Mouse (Mus musculus): Measurements from ENCODE around the gene Elmo3. TPM values are rescaled to one million over a fixed set of nuclear protein-coding genes. Genes with fewer than 3 reads are reported as not detected.

The Elmo3 gene
- polyA plus RNA-seq, 1 experiment from 2014 or later, result 17.1 TPM

GRCm38 (mm10) chr8:105317941-105318340 is 12.5 kb downstream of the Elmo3 start:
- ATAC-seq (ENCODE audit: low FRiP score, low TSS enrichment) (no peak; the same call in 1 of the 2 replicates), DNase-seq (ENCODE audit: low spot score) (peak; percentile 13)
- Histone ChIP-seq H3K27ac (replicated peaks) (no peak overlapping the region), H3K4me2 (replicated peaks; ENCODE audit: low read depth) (no peak overlapping the region), H3K36me3 (ENCODE audit: control insufficient read depth, insufficient read depth, low read length) (peaks cover 12% of the 10 kb centered on the region; the same call in 1 of the 2 replicates), H3K9me3 (ENCODE audit: control insufficient read depth, low read length) (no peaks in the 10 kb centered on the region), H3K4me3 (ENCODE audit: low read depth, low read length) (no peak overlapping the region), H3K27me3 (ENCODE audit: control insufficient read depth, insufficient read depth, low read length) (no peaks in the 10 kb centered on the region), H3K9ac (ENCODE audit: low read length) (no peak overlapping the region), H3K4me1 (replicated peaks; ENCODE audit: control insufficient read depth, insufficient read depth) (no peaks in the 10 kb centered on the region)
- WGBS, result 82% methylated on average over 4 of the region's 4 CpGs
- TF ChIP-seq EP300 (optimal IDR thresholded peaks at IDR 0.05) (no peak), CTCF (IDR thresholded peaks at IDR 0.05; ENCODE audit: low read depth) (no peak)

DNA sequence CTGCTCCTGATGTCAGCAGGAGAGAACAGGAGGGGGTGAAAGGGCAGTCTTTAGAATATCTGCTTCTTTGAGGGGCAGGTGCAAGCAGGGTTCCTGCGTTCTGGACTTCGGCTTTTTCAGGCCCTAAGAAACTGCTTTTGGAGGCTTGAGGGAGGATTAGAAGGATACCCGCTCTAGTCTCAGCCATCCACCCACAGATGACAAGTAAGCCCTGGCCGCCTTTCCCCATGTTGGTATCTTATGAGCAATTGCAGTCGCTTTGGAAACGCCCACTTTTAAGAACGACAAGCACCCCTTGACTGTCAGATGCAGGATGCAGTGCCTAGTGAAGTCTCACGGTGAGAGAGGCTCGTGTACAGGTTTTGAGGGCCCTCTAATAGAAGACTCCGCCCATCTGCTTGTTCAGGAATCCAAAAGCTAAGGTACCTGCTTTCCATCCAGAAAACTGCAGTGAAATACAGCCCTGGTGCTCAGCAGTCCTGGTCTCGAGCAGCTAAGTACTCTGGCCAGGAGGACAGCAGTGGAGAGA is 13.3 kb downstream of the Elmo3 start:
- H3K9me3 ChIP-seq (ENCODE audit: control insufficient read depth, low read length), result no peaks in the 10 kb centered on the region
- H3K4me2 ChIP-seq (replicated peaks; ENCODE audit: low read depth), result no peak overlapping the region
- 78% methylated on average over 11 of the region's 11 CpGs for WGBS
- H3K4me3 ChIP-seq (ENCODE audit: low read depth, low read length), result no peak overlapping the region
- H3K27me3 ChIP-seq (ENCODE audit: control insufficient read depth, insufficient read depth, low read length), result no peaks in the 10 kb centered on the region
- H3K27ac ChIP-seq (replicated peaks), result no peak overlapping the region
- peaks cover 11% of the 10 kb centered on the region; the same call in 1 of the 2 replicates for H3K36me3 ChIP-seq (ENCODE audit: control insufficient read depth, insufficient read depth, low read length)
- ATAC-seq (ENCODE audit: low FRiP score, low TSS enrichment) (no peak), DNase-seq (ENCODE audit: low spot score) (peak; percentile 10)
- no peak overlapping the region for H3K9ac ChIP-seq (ENCODE audit: low read length)
- no peaks in the 10 kb centered on the region for H3K4me1 ChIP-seq (replicated peaks; ENCODE audit: control insufficient read depth, insufficient read depth)
- TF ChIP-seq EP300 (optimal IDR thresholded peaks at IDR 0.05), result no peak
- no peak for TF ChIP-seq CTCF (IDR thresholded peaks at IDR 0.05; ENCODE audit: low read depth)

DNA sequence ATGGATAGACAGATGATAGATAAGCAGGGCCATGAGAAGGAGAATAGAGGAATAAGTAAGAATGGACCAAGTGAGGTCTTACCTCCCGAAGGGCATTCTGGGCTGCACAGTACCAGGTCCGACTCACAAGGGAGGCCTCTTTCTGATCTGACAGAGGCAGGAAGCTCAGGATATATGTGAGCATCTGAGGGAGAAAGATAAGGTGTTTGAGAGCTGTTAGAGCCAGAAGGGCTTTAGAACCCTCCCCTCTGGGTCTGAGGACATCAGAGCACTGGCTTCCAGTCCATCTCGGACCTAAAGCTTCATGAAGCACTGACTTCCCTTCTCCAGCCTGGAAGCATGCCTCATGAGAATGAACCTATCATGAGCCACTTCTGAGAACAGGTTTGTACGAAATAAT is 17.8 kb downstream of the Elmo3 start:
- H3K36me3 ChIP-seq (ENCODE audit: control insufficient read depth, insufficient read depth, low read length), result peaks cover 6% of the 10 kb centered on the region
- WGBS, result 88% methylated on average over 4 of the region's 4 CpGs
- no peak overlapping the region for H3K4me2 ChIP-seq (replicated peaks; ENCODE audit: low read depth)
- no peak overlapping the region for H3K4me3 ChIP-seq (ENCODE audit: low read depth, low read length)
- ATAC-seq (ENCODE audit: low FRiP score, low TSS enrichment), result no peak
- no peak overlapping the region for H3K9ac ChIP-seq (ENCODE audit: low read length)
- TF ChIP-seq CTCF (IDR thresholded peaks at IDR 0.05; ENCODE audit: low read depth) (no peak), EP300 (optimal IDR thresholded peaks at IDR 0.05) (no peak)
- H3K4me1 ChIP-seq (replicated peaks; ENCODE audit: control insufficient read depth, insufficient read depth), result peaks cover 12% of the 10 kb centered on the region
- DNase-seq (ENCODE audit: low spot score), result no peak
- H3K9me3 ChIP-seq (ENCODE audit: control insufficient read depth, low read length), result no peaks in the 10 kb centered on the region
- no peaks in the 10 kb centered on the region for H3K27me3 ChIP-seq (ENCODE audit: control insufficient read depth, insufficient read depth, low read length)
- no peak overlapping the region for H3K27ac ChIP-seq (replicated peaks)

- DNase-seq (ENCODE audit: low spot score) (no peak), ATAC-seq (ENCODE audit: low FRiP score, low TSS enrichment) (peak; percentile 19)
These were observed 20.3 kb downstream of the Elmo3 start for GRCm38 (mm10) chr8:105325641-105326093.

DNA sequence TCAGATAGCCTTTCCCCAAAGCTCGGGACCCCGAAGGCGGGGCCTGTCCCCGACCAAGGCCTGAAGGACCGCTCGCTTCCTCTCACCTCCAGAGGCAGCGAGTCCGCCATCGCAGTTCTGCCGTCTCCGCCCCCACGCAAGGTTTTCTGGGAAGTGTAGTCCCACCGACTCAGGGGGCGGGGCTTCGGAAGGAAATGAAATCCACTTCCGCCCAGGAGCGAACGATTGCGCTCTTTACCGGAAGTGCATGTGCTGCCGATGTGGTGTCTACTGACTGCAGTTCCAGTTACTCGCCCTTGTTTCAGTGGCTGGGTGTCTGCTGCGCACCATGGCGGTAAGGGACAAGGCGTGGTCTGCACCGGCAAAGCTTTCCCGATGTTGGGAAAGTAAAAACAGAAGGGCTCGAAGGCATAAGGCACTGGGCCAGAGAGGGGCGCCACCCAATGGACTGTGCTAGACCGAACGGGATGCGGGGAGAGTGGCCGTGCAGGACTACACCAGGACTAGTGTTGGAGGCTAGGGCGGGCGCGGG is 20.8 kb downstream of the Elmo3 start, which contains the start of the genes Lrrc29 and Tmem208:
TSS of gene Lrrc29 (minus strand) at position 138 of the 532 bp plus-strand sequence.
TSS of gene Tmem208 (plus strand) at position 214 of the 532 bp plus-strand sequence.
- under 1% methylated on average over 36 of the region's 36 CpGs for WGBS
- peak within 1 kb of the TSS; percentile 82 for H3K27ac ChIP-seq (replicated peaks)
- H3K27me3 ChIP-seq (ENCODE audit: control insufficient read depth, insufficient read depth, low read length), result no peaks in the 10 kb centered on the region
- TF ChIP-seq EP300 (optimal IDR thresholded peaks at IDR 0.05) (no peak), CTCF (IDR thresholded peaks at IDR 0.05; ENCODE audit: low read depth) (peak; percentile 74)
- peak; percentile 97 for DNase-seq (ENCODE audit: low spot score)
- peak within 1 kb of the TSS; percentile 90 for H3K4me2 ChIP-seq (replicated peaks; ENCODE audit: low read depth)
- peak; percentile 92 for ATAC-seq (ENCODE audit: low FRiP score, low TSS enrichment)
- no peaks in the 10 kb centered on the region for H3K9me3 ChIP-seq (ENCODE audit: control insufficient read depth, low read length)
- peaks cover 25% of the 10 kb centered on the region for H3K36me3 ChIP-seq (ENCODE audit: control insufficient read depth, insufficient read depth, low read length)
- peak within 1 kb of the TSS; percentile 82 for H3K9ac ChIP-seq (ENCODE audit: low read length)
- peak within 1 kb of the TSS; percentile 87 for H3K4me3 ChIP-seq (ENCODE audit: low read depth, low read length)
- H3K4me1 ChIP-seq (replicated peaks; ENCODE audit: control insufficient read depth, insufficient read depth), result peaks cover 12% of the 10 kb centered on the region

More at GRCm38 (mm10) chr8:105325641-105326093, 20.3 kb downstream of the Elmo3 start:
- Histone ChIP-seq H3K4me2 (replicated peaks; ENCODE audit: low read depth) (peak overlapping the region; percentile 90), H3K27ac (replicated peaks) (peak overlapping the region; percentile 65; the same call in 1 of the 2 replicates), H3K9me3 (ENCODE audit: control insufficient read depth, low read length) (no peaks in the 10 kb centered on the region), H3K9ac (ENCODE audit: low read length) (peak overlapping the region; percentile 82), H3K36me3 (ENCODE audit: control insufficient read depth, insufficient read depth, low read length) (peaks cover 25% of the 10 kb centered on the region), H3K4me1 (replicated peaks; ENCODE audit: control insufficient read depth, insufficient read depth) (peaks cover 12% of the 10 kb centered on the region), H3K27me3 (ENCODE audit: control insufficient read depth, insufficient read depth, low read length) (no peaks in the 10 kb centered on the region), H3K4me3 (ENCODE audit: low read depth, low read length) (peak overlapping the region; percentile 87)
- TF ChIP-seq CTCF (IDR thresholded peaks at IDR 0.05; ENCODE audit: low read depth), result no peak
- TF ChIP-seq EP300 (optimal IDR thresholded peaks at IDR 0.05), result no peak
- WGBS, result under 1% methylated on average over 12 of the region's 12 CpGs

DNA sequence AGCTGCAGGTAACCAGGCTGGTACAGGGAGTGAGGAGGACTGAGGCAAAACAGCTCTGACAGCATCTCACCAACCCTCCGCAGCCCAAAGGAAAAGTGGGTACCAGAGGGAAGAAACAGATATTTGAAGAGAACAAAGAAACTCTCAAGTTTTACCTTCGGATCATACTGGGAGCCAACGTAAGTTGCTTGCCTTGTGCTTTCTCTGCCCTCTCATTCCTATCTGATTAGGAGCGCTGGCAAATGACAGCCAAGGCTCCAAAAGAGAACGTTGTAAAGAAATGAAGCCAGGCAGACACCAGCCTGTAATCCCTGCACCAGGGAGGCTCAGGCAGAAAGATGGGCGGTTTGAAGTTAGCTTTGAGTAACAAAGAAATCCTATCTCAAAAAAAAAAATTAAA is 21.6 kb downstream of the Elmo3 start:
- Histone ChIP-seq H3K36me3 (ENCODE audit: control insufficient read depth, insufficient read depth, low read length) (peaks cover 30% of the 10 kb centered on the region), H3K9me3 (ENCODE audit: control insufficient read depth, low read length) (no peaks in the 10 kb centered on the region), H3K27ac (replicated peaks) (peak overlapping the region; percentile 82), H3K4me3 (ENCODE audit: low read depth, low read length) (peak overlapping the region; percentile 87), H3K4me2 (replicated peaks; ENCODE audit: low read depth) (peak overlapping the region; percentile 90), H3K4me1 (replicated peaks; ENCODE audit: control insufficient read depth, insufficient read depth) (peaks cover 12% of the 10 kb centered on the region), H3K9ac (ENCODE audit: low read length) (peak overlapping the region; percentile 68), H3K27me3 (ENCODE audit: control insufficient read depth, insufficient read depth, low read length) (no peaks in the 10 kb centered on the region)
- DNase-seq (ENCODE audit: low spot score), result peak; percentile 19
- WGBS, result 34% methylated on average over 6 of the region's 6 CpGs
- ATAC-seq (ENCODE audit: low FRiP score, low TSS enrichment), result no peak
- TF ChIP-seq EP300 (optimal IDR thresholded peaks at IDR 0.05), result no peak
- no peak for TF ChIP-seq CTCF (IDR thresholded peaks at IDR 0.05; ENCODE audit: low read depth)

All from stomach, postnatal 0 days (tissue).